Mouse (Mus musculus): ENCODE measurements around the gene Plcz1.

GRCm38 (mm10) chr6:139986564-139986963 lies 54.7 kb downstream of the Plcz1 start:
- TF ChIP-seq CTCF (IDR thresholded peaks at IDR 0.05; ENCODE audit: control insufficient read depth, insufficient read depth, insufficient replicate concordance, low read depth, low read length) = no peak
- TF ChIP-seq POLR2A (IDR thresholded peaks at IDR 0.05; ENCODE audit: control insufficient read depth, low read depth, low read length) = no peak

Data from testis, adult 2 months (tissue).